Mouse (Mus musculus) megakaryocyte-erythroid progenitor cell, adult 5 weeks (primary cell): ENCODE data around the gene Izumo1r. TPM values are rescaled to one million over a fixed set of nuclear protein-coding genes. Genes with fewer than 3 reads are reported as not detected.

Experiments
- polyA plus RNA-seq: library from polyadenylated mRNA; stranded (reverse); fragments of >175 nt; gene quantifications from 2 replicates; pipeline ENCODE4 v1.2.3, GENCODE M21; 2012

Izumo1r gene
- 0.23 TPM in 1 of 2 replicates, not detected in the other for polyA plus RNA-seq

GRCm38 (mm10) chr9:14903581-14904378 is at the start of gene Izumo1r:
TSS of gene Izumo1r (minus strand) at chr9:14903949.

GRCm38 (mm10) chr9:14859868-14860639 is 43.7 kb downstream of the Izumo1r start, which contains the start of gene Gpr83:
TSS of gene Gpr83 (plus strand) at chr9:14860210.

Other genes with a start within 250 kb of the Izumo1r start
- not detected in 2 replicates for gene Piwil4, start 163.2 kb downstream of the Izumo1r start, polyA plus RNA-seq
- 2.7 and 6.2 TPM in 2 replicates for gene Fut4, start 151.6 kb downstream of the Izumo1r start, polyA plus RNA-seq
- 0.30 and 3.1 TPM in 2 replicates for gene 1700012B09Rik, start 132.9 kb downstream of the Izumo1r start, polyA plus RNA-seq
- 6.5 and 6.6 TPM in 2 replicates for gene Mre11a, start 119.3 kb downstream of the Izumo1r start, polyA plus RNA-seq
- gene Ankrd49, start 119.1 kb downstream of the Izumo1r start, polyA plus RNA-seq: 16.8 and 28.8 TPM in 2 replicates
- gene Gpr83, start 43.7 kb downstream of the Izumo1r start, polyA plus RNA-seq: not detected in 2 replicates
- gene Panx1, start 141.5 kb upstream of the Izumo1r start, polyA plus RNA-seq: 13.2 and 14.9 TPM in 2 replicates
- gene Hephl1, start 208.2 kb upstream of the Izumo1r start, polyA plus RNA-seq: not detected in 2 replicates